Mouse (Mus musculus) spleen, adult 2 months (tissue): Measurements from ENCODE around the gene Ccdc60. TPM values are rescaled to one million over a fixed set of nuclear protein-coding genes. Genes with fewer than 3 reads are reported as not detected.

Experiments
- DNase-seq, 2 experiments: peaks; one replicate each; pipeline versions ENCODE4 v3.0.0 to v3.0.0-alpha.2; 2012 to 2021; ENCODE audit warnings: low spot score in 2 of 2, low read depth in 1 of 2
- H3K27ac ChIP-seq: fragments of 200-500 bp; 2 replicates; pipeline ENCODE4 v1.5.1; 2012; ENCODE audit warnings: low read length, inconsistent platforms; ENCODE audit not compliant: insufficient read depth
- H3K27me3 ChIP-seq: fragments of 200-500 bp; 2 replicates; pipeline ENCODE4 v1.6.1; 2012; ENCODE audit warnings: mild to moderate bottlenecking, moderate library complexity, low read length, inconsistent platforms; ENCODE audit not compliant: control insufficient read depth, insufficient read depth
- H3K36me3 ChIP-seq: fragments of 200-500 bp; 2 replicates; pipeline ENCODE4 v1.6.1; 2012; ENCODE audit warnings: mild to moderate bottlenecking, low read length, inconsistent platforms; ENCODE audit not compliant: control insufficient read depth, insufficient read depth
- H3K4me1 ChIP-seq: fragments of 200-500 bp; 2 replicates; pipeline ENCODE4 v1.6.1; 2011; ENCODE audit warnings: inconsistent platforms; ENCODE audit not compliant: control insufficient read depth, insufficient read depth, insufficient read length
- H3K4me3 ChIP-seq: fragments of 200-500 bp; 2 replicates; pipeline ENCODE4 v1.5.1; 2011; ENCODE audit warnings: mild to moderate bottlenecking, inconsistent platforms; ENCODE audit not compliant: insufficient read depth, insufficient read length; ENCODE audit errors: extremely low read depth
- CTCF ChIP-seq: fragments of 200-500 bp; IDR thresholded peaks from 2 replicates; pipeline ENCODE4 v1.5.1; 2011; ENCODE audit warnings: mild to moderate bottlenecking, inconsistent platforms; ENCODE audit not compliant: insufficient read depth, insufficient read length, insufficient replicate concordance; ENCODE audit errors: extremely low read depth
- POLR2A ChIP-seq: fragments of 200-500 bp; IDR thresholded peaks from 2 replicates; pipeline ENCODE4 v1.6.1; 2011; ENCODE audit warnings: low read depth, low read length, inconsistent platforms
- WGBS: fragments of 180-500 bp; shearing (Covaris S2); methylation state at CpG from one replicate; pipeline ENCODE4 v1.1.7; 2018; 5-methylcytosine and 5-hydroxymethylcytosine counted together
- polyA plus RNA-seq: library from polyadenylated mRNA; depleted of rRNA; stranded (reverse); fragments of >200 nt; gene quantifications from 2 replicates; pipeline ENCODE4 v1.2.3, GENCODE M21; 2012; rRNA removed

Gene Ccdc60
- polyA plus RNA-seq, 1 experiment = not detected

GRCm38 (mm10) chr5:116082241-116082900 lies 206.4 kb downstream of the Ccdc60 start:
- H3K27ac ChIP-seq = no peak overlapping the region
- no peak for DNase-seq
- TF ChIP-seq CTCF = no peak
- TF ChIP-seq POLR2A = no peak
- WGBS = 42% methylated on average over 17 of the region's 17 CpGs
- no peaks in the 10 kb centered on the region; the same call in 1 of the 2 replicates for H3K27me3 ChIP-seq
- H3K4me1 ChIP-seq = no peaks in the 10 kb centered on the region
- H3K4me3 ChIP-seq = no peak overlapping the region
- H3K36me3 ChIP-seq = no peaks in the 10 kb centered on the region

DNA sequence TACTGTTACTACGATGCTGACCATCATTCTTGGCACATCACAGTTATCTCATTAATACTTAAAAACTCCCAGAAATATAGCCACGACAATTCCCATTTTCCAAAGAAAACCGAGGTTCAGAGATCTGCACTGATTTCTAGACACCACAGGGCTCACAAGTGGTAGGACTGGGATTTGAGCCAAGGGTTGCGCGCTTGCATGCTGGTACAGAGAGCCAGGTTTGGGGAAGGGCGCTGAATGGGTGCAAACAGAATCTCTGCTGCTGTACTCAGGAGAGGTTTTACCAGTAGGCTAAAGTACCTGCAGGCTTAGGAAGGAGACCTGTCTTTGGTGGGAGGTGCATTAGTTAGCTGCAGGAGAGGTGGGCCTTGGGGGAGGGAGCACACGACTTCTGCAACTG lies 207.2 kb downstream of the Ccdc60 start:
- Histone ChIP-seq H3K27me3 (no peaks in the 10 kb centered on the region; the same call in 1 of the 2 replicates), H3K4me3 (no peak overlapping the region), H3K27ac (no peak overlapping the region), H3K4me1 (no peaks in the 10 kb centered on the region), H3K36me3 (no peaks in the 10 kb centered on the region)
- DNase-seq = no peak
- TF ChIP-seq POLR2A (no peak), CTCF (no peak)
- WGBS = 77% methylated on average over 7 of the region's 7 CpGs

DNA sequence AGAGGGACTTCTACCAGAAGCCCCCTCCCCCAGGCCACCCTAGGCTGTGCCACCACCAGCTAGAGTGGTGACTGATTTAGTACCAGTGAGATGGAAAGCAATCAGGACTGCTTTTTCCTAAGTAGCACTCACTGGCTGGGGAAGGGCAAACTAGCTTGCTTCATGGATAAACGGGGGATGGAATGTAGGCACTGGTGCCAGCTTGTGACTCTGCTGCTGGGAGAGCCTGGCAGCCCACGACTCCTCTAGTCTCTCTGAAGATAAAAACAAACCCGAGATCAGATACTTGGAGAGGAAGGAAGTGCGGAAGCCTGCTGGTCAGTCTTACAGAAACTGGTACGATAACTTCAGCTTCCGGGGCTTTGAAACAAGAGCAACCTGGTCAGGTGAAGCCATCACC lies 208.0 kb downstream of the Ccdc60 start:
- Histone ChIP-seq H3K36me3 (no peaks in the 10 kb centered on the region), H3K27me3 (no peaks in the 10 kb centered on the region; the same call in 1 of the 2 replicates), H3K4me3 (no peak overlapping the region), H3K4me1 (no peaks in the 10 kb centered on the region), H3K27ac (no peak overlapping the region)
- 19% methylated on average over 6 of the region's 6 CpGs for WGBS
- no peak for TF ChIP-seq POLR2A
- no peak for DNase-seq

Other genes starting within 250 kb of the Ccdc60 start
- gene Tmem233, start 205.7 kb downstream of the Ccdc60 start, polyA plus RNA-seq = not detected in 2 replicates
- gene Hspb8, start 133.9 kb upstream of the Ccdc60 start, polyA plus RNA-seq = 2.6 and 4.2 TPM in 2 replicates